Mouse (Mus musculus) G1E-ER4 (cell line): ENCODE data around the gene Nudt14. TPM values are rescaled to one million over a fixed set of nuclear protein-coding genes. Genes with fewer than 3 reads are reported as not detected.

Experiments used
- GATA1 ChIP-seq: IDR thresholded peaks from one replicate; pipeline ENCODE4 v1.8.0; 2012; ENCODE audit warnings: low read length, inconsistent platforms
- polyA plus RNA-seq: library from polyadenylated mRNA; stranded (reverse); fragments of >175 nt; gene quantifications from 2 replicates; pipeline ENCODE4 v1.2.3, GENCODE M21; 2012

The Nudt14 gene
- polyA plus RNA-seq, 1 experiment = 13.5 TPM

GRCm38 (mm10) chr12:112955800-112956199, 13.9 kb upstream of the Nudt14 start:
- TF ChIP-seq GATA1 = no peak

GRCm38 (mm10) chr12:112952926-112953565, 11.1 kb upstream of the Nudt14 start:
- no peak for TF ChIP-seq GATA1

DNA sequence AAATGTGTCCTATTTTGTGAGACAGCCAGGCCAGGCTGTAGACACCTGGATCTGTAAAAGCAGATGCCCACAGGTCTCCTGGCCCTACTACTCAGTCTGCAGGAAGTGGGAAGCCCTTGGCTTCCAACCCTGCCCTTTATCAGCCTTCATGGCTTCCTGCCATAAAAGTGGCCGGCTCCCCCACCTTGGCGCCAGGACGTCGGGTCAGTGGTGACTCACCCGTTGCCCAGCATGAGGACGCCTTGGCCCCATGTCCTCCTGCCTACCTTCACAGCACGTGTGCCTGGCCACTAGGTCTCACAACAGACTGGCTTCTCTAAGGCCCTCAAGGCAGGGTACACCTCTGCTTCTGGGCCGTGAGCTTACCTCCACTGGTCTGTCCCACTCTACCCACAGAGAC, 10.5 kb upstream of the Nudt14 start:
- no peak for TF ChIP-seq GATA1

GRCm38 (mm10) chr12:112951150-112951842, 9.4 kb upstream of the Nudt14 start:
- no peak for TF ChIP-seq GATA1

DNA sequence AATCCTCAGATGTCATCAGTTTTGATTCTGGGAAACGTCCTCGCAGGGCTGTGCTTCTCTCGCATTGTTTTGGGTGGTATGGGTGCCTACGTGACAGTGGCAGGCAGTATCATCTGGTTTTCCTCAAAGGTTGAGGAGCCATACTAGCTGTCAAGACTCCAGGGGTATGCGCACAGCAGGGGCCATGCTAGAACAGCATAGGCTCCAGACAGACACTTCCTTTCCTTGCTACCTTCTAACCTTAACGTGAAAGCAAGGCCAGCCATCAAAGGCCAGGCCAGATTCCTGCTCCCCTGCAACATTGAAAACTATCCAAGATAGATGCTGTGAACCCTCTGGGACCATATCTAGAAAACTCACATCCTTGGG, 8.8 kb upstream of the Nudt14 start:
- no peak for TF ChIP-seq GATA1

GRCm38 (mm10) chr12:112950040-112950760, 8.3 kb upstream of the Nudt14 start:
- TF ChIP-seq GATA1 = no peak

GRCm38 (mm10) chr12:112947307-112947706, 5.4 kb upstream of the Nudt14 start:
- TF ChIP-seq GATA1 = no peak

DNA sequence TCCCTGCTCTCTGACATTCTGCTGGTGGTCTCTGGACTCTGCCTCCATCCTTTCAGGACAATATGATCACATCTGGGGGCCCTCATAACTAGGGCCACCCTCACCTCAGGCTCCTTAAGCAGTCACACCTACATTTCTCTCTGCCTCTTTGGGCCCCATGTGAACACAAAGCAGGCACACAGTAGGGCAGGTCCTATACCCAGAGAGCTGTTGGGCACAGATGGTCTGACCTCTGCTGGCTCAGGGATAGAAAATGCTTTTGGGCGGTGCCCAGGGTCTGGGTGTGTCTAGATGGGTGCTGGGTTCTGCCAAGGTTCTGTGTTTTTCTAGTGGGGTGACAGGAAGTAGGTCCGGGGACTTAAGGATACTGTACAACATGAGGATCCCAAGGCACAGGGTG, 1.7 kb upstream of the Nudt14 start:
- TF ChIP-seq GATA1 = no peak

DNA sequence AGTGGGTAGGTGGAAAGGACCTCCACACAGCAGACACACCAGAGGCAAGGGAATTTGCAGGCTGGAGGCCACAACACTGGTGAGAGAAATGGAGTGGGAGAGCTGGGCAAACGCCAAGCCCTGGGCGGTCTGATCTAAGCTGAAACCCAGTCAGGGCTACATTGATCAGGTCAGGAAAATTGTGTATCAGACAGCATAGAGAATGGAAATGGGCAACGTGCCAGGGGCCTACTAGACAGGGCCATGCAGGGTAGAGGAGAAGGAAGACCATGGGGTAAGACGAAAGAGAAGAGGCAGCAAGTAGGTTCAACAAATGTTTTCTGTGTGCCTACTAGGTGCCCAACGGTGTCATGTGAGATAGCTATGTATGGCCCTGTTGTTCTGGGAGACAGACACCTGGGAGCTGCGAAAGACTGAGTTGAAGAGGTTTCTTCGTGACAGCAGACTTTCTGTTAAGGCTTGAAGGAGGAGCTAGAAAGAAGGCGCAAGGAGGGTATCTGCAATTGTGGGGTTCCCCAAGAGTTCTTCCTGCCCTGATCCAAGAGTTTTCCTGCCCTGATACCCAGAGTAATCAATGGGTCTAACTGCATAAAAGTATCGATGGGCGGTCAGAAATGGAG, 658 bp downstream of the Nudt14 start:
- no peak for TF ChIP-seq GATA1

- no peak for TF ChIP-seq GATA1
Observed at GRCm38 (mm10) chr12:112940710-112941109, 1.2 kb downstream of the Nudt14 start.

DNA sequence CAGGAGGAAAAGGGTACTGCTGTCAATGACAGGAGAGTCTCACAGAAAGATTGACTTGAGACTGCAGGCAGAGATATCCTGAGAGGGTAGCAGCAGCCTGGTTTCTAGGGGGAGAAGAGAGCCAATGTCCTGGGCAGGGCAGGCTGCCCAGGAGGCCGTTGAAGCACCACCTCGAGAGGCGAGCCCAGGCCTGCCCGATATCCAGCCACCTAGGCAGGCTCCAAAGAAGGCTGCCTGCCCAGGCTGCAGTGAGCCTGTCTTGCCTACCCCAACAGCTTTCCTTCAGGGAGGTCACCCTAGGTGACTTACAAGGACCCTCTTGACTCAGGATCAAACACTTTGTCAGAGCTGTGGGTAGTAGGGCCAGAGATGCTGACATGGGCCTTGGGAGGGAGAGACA, 1.7 kb downstream of the Nudt14 start:
- no peak for TF ChIP-seq GATA1

- TF ChIP-seq GATA1 = no peak
Observed at GRCm38 (mm10) chr12:112938873-112939565, 2.9 kb downstream of the Nudt14 start.

DNA sequence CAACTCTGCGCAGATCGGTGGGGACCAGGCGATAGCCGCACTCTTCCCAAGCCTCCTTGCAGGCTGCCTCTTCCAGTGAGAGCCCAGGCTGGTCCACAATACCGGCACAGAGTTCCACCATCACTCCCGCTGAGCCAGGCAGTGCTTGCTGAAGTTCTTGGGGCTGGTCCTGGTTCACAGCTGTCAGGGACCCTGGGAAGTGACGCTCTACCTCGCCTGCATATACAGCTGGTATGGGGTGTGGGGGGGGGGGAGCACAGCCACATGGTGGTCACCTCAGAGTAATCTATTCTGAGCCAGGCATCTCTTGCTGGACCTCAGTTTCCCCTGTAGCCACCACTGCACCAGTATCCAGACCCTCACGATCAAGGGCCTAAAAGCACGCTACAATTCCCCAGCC, 3.6 kb downstream of the Nudt14 start:
- TF ChIP-seq GATA1 = no peak

GRCm38 (mm10) chr12:112937906-112938305, 4.0 kb downstream of the Nudt14 start:
- TF ChIP-seq GATA1 = no peak

- TF ChIP-seq GATA1 = no peak
Observed at GRCm38 (mm10) chr12:112932647-112933046, 9.3 kb downstream of the Nudt14 start.

- TF ChIP-seq GATA1 = no peak
Observed at GRCm38 (mm10) chr12:112929562-112930352, 12.2 kb downstream of the Nudt14 start, which contains the start of gene Jag2. TSS of gene Jag2 (minus strand) at chr12:112929776.
